Mouse (Mus musculus) lung, adult 2 months (tissue): Measurements from ENCODE around the gene Adcy1. TPM values are rescaled to one million over a fixed set of nuclear protein-coding genes. Genes with fewer than 3 reads are reported as not detected.

ENCODE experiments used
- DNase-seq: peaks from one replicate; pipeline ENCODE4 v3.0.0; 2022
- H3K4me1 ChIP-seq: fragments of 200-500 bp; 2 replicates; pipeline ENCODE4 v1.6.1; 2011; ENCODE audit warnings: low read length; ENCODE audit not compliant: control insufficient read depth, insufficient read depth
- H3K4me3 ChIP-seq: fragments of 200-500 bp; replicated peaks from 2 replicates; pipeline ENCODE3; 2011; ENCODE audit warnings: low read depth, mild to moderate bottlenecking, control low read depth, low read length; ENCODE audit errors: extremely low read depth
- CTCF ChIP-seq: fragments of 200-500 bp; IDR thresholded peaks from 2 replicates; pipeline ENCODE4 v1.5.1; 2011; ENCODE audit warnings: mild to moderate bottlenecking, low read length, control low read depth; ENCODE audit not compliant: insufficient read depth
- POLR2A ChIP-seq: fragments of 200-500 bp; IDR thresholded peaks from 2 replicates; pipeline ENCODE4 v1.6.1; 2011; ENCODE audit warnings: low read depth, mild to moderate bottlenecking, control low read depth, low read length, borderline replicate concordance; ENCODE audit errors: extremely low read depth
- WGBS: fragments of 180-500 bp; shearing (Covaris S2); methylation state at CpG from one replicate; pipeline ENCODE4 v1.1.7; 2018; 5-methylcytosine and 5-hydroxymethylcytosine counted together
- polyA plus RNA-seq: library from polyadenylated mRNA; depleted of rRNA; stranded (reverse); fragments of >200 nt; gene quantifications from 2 replicates; pipeline ENCODE4 v1.2.3, GENCODE M21; 2012

The Adcy1 gene
- polyA plus RNA-seq, 1 experiment, result 1.3 TPM

DNA sequence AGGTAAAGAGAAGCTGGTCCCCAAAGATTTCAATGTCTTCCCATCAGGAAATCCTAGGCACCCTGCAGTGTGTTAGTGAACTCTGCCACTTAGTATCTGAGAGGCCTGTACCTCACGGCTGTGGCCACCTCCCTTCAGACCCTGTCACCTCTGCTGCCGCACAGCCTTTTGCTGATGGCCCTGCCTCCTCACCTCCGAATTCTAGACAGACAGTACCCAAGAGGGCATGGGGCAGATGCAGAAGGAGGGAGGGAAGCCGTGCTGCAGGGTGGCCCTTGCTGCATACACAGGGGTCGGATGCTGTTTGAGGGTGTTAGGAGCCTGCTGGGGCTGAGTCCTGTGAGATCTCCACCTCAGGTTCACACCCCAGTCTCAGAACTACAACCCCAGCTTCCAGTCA is 2.6 kb downstream of the Adcy1 start:
- TF ChIP-seq CTCF, result no peak
- TF ChIP-seq POLR2A, result no peak
- Histone ChIP-seq H3K4me1 (no peaks in the 10 kb centered on the region), H3K4me3 (no peak overlapping the region)
- WGBS, result 47% methylated on average over 5 of the region's 5 CpGs
- no peak for DNase-seq

DNA sequence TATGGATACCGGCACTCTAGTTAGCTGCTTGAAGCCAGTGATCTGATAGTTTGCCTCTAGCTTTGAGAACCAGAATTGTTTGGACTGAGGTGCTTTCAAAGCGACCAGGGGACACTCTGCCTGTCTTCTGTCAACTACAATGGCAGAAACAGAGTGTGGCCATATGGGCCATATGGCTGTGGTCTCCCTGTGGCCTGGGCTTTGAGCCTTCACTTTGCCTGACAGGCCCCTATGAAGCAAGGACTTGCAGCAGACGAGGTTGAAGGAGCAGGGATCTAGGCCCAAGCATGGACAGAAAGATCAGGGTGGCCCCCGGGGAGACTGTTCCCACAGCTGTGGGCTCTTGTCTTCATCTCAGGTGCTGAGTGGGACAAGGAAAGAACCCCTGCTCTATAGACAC is 4.0 kb downstream of the Adcy1 start:
- WGBS, result 67% methylated on average over 4 of the region's 4 CpGs
- DNase-seq, result no peak
- no peak for TF ChIP-seq CTCF
- TF ChIP-seq POLR2A, result no peak
- Histone ChIP-seq H3K4me1 (no peaks in the 10 kb centered on the region), H3K4me3 (no peak overlapping the region)

DNA sequence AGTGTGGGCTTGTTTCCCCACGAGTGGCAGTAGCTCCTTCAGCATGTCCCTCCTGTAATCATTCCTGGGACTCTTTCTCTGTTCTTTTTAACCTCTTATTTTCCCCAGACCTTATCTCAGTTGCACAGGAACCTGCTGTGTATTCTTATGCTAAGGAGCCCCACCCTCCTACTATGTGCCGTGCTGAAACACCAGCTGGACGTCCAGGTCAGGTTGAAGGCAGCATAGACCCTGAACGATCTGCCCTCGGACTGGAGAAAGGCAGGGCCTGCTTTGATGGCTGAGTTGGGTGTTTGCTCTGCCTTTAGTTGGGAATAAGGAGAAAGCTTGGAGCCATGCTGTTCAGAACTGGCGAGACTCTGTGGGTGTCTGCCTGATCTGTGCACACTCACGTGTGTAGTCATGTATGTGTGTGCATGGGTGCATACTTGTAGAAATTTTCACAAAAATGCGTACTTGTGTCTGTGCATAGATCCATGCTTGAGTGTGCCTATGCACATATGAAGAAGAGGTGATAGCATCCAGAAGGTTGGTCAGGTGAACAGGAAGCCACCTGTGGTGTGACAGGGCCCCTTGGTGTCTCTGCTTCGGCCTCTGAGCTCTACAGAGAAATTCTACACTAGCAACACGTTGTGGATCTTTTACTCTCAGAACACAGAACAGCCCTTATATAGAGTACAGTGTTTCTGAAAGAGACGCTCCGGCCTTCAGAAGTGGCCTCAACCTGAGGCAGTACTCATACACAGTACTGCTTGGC is 5.4 kb downstream of the Adcy1 start:
- 74% methylated on average over 12 of the region's 12 CpGs for WGBS
- TF ChIP-seq POLR2A, result no peak
- no peaks in the 10 kb centered on the region for H3K4me1 ChIP-seq
- H3K4me3 ChIP-seq, result no peak overlapping the region
- no peak for DNase-seq

DNA sequence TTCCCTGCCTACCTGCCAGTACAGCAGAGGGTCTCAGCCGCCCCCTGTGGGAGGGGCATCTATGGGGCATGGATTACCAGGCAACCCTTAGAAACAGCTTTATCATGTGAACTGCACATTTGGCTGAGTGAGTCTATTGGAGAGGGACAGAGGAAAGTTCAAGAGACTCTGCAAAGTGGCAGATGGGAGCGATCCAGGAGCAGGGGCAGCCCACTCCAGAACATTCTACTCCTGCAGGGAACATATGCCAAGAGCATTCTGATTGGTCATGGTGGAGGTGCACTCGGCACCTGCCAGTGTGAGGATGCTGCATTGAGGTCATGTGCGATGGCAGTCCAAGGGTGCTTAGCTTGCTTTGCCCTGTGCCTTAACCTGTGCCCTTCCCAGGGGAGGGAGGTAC is 6.5 kb downstream of the Adcy1 start:
- WGBS, result 84% methylated on average over 4 of the region's 4 CpGs
- TF ChIP-seq POLR2A (no peak), CTCF (no peak)
- Histone ChIP-seq H3K4me3 (no peak overlapping the region), H3K4me1 (no peaks in the 10 kb centered on the region)
- no peak for DNase-seq

DNA sequence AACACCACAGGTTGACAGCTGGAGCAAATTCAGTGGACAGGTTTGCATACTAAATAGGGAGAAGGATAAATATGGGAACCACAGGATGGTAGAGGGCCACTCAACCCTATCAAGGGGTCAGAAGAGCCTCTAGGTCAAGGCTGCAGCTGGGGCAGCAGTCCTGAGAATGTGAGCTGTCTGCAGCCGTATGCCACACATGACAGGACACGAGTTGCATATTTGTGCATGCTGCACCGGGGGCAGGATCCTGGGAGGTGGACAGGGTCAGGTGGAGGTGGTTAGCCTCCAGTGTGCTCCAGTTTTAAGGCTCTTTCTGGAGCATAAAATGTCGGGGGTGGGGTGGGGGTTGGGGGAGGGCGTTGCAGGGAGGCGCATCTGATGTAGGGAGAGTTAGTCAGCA is 8.3 kb downstream of the Adcy1 start:
- no peak for DNase-seq

DNA sequence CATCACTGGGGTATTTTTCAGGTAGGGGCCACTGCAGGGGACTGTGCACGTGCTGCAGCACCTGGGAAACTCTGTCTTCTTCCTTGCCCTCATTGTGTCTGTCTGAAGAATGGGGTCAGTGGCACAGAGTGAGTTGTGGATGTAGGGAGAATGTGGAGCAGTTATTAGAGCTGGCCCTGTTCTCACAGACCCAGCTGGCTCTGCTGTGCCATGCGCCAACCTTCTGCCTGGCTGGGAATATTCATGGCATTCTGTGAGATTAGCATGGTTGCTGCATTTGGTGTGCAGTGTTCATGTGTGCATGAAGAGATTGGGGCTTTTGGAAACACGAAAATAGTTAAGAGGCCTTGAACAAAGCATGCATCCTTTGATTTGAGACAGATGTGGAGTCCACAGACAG is 10.3 kb downstream of the Adcy1 start:
- Histone ChIP-seq H3K4me1 (no peaks in the 10 kb centered on the region), H3K4me3 (no peak overlapping the region)
- 81% methylated on average over 3 of the region's 3 CpGs for WGBS
- TF ChIP-seq CTCF (no peak), POLR2A (no peak)
- no peak for DNase-seq

More for the DNA sequence above, 8.3 kb downstream of the Adcy1 start:
- Histone ChIP-seq H3K4me3 (no peak overlapping the region), H3K4me1 (no peaks in the 10 kb centered on the region)
- no peak for TF ChIP-seq POLR2A
- no peak for TF ChIP-seq CTCF
- WGBS, result 58% methylated on average over 6 of the region's 6 CpGs

DNA sequence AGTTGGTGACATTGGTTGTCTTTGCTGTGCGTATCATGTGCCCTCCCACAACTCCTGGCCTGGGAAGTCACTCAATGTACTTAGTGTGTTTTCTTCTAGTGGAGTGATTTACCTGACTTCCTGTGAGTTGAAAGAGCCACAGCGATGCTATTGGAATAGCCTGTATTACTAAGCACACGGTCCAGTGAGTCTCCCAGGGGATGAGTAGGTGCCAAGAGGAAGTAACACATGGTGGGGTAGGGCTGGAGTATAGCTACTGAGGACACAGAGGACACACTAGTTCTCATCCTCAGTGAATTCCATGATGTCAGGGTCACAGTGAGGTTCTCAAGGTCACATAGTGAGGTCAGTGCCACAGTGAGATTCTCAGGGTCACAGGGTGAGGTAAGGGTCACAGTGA is 13.2 kb downstream of the Adcy1 start:
- WGBS, result 69% methylated on average over 3 of the region's 3 CpGs
- no peak for TF ChIP-seq CTCF
- no peak for TF ChIP-seq POLR2A

DNA sequence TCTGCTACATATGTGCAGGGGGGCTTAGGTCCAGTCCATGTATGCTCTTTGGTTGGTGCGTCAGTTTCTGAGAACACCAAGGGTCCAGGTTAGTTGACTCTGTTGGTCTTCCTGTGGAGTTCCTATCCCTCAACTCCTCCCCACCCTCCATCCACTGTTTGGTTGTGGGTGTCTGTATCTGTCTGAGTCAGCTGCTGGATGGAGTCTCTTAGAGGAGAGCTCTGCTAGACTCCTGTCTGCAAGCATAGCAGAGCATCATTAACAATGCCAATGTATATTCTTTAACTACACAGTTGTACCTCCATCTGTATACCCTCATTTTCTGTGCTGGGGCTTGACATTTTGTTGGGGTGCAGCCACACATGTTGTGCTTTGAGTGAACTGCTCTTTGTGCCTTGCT is 18.6 kb downstream of the Adcy1 start:
- WGBS, result 92% methylated on average over 1 of the region's 1 CpGs
- no peak overlapping the region for H3K4me3 ChIP-seq

More for the DNA sequence above, 13.2 kb downstream of the Adcy1 start:
- Histone ChIP-seq H3K4me1 (no peaks in the 10 kb centered on the region), H3K4me3 (no peak overlapping the region)
- DNase-seq, result no peak

DNA sequence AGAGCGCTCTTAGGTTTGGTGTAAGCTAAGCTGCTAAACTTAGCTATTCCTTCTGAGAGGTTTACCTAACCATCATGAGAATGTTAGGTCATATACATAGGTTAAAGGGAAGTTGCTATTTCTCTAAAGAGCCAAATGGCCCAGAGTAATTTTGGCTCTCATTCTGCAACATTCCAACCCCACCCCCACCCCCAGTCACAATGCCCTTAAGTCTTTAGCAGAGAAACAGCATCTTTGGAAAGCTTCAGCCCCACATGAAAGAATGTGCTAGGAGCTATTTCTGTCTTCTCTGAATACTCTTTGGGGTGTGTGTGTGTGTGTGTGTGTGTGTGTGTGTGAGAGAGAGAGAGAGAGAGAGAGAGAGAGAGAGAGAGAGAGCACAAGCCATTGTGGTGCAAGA is 20.6 kb downstream of the Adcy1 start:
- no peak for DNase-seq
- Histone ChIP-seq H3K4me3 (no peak overlapping the region), H3K4me1 (no peaks in the 10 kb centered on the region)
- WGBS, result 84% methylated on average over 1 of the region's 1 CpGs
- TF ChIP-seq POLR2A (no peak), CTCF (no peak)

More for the DNA sequence above, 18.6 kb downstream of the Adcy1 start:
- no peak for DNase-seq
- no peak for TF ChIP-seq POLR2A
- no peak for TF ChIP-seq CTCF
- no peaks in the 10 kb centered on the region for H3K4me1 ChIP-seq

DNA sequence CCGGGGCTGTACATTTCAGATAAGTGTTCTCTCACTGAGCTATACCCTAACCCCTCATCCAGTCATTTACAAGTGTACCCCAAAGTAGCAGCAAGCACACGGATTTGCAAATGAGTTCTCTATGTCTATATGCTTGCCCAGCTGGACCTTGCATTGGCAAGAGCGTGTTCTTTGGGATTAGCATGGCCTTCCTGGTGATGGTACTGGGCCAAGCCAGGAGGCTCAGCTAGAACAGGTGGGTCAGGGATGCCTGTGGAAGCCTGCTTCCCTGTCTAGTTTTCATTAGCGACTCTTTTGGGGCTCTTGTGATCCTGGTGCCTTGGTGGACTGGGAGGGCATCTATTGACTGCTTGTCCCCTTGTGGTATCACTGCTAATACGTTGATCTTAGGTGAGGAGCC is 21.9 kb downstream of the Adcy1 start:
- H3K4me3 ChIP-seq, result no peak overlapping the region
- DNase-seq, result no peak
- no peaks in the 10 kb centered on the region for H3K4me1 ChIP-seq
- WGBS, result 78% methylated on average over 5 of the region's 5 CpGs
- TF ChIP-seq CTCF, result no peak
- TF ChIP-seq POLR2A, result no peak
